Mouse (Mus musculus) c-Kit-positive CD71-positive TER-119-positive erythroid progenitor cells, embryonic 14.5 days (primary cell): Measurements from ENCODE around the gene Shld2.
"Not testable (repeated sequence)": the region's sequence is repeated elsewhere in the genome, so short reads cannot be mapped to it uniquely, and the experiment has no call there.

Experiments used
- DNase-seq: peaks from one replicate; pipeline ENCODE4 v3.0.0-alpha.2; 2013; ENCODE audit warnings: low spot score

Gene Shld2

GRCm38 (mm10) chr14:34318113-34318512, 7.8 kb upstream of the Shld2 start:
- no peak for DNase-seq

DNA sequence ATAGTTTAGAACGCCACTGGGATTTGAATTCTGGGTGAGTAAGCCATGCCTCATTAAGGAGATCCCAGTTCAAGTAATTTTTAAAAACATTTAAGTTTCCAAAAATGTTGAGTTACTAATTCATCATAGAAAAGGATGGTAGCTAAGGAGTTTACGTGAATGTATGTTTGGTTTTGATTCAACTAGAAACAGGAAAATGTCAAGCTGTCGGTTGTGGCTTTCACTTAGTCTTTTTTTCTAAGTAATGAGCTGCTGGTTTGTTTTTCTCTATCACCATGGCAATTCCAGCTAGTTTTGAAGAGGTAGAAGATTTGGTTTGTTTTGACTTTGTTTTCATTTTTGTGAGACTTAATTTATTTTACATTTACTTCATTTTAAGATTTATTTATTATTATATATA, 7.1 kb upstream of the Shld2 start:
- no peak for DNase-seq

DNA sequence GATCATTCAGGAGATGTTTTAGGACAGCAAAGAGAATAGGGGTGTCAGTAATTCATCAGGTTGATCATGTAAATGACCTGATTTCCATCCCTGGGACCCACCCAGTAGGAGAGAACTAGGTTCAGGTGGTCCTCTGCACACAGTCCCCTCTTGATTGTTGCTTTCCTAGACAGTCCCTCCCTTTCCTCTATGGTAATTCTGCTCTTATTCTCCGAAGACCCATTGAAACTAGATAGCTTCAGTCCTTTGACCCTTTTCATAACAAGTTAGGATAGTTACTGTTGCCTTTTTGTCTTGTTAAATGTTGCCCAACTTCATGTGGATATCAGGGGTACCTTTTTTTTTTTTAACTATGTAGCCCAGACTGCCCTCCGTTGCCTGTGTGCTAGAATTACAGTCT, 6.1 kb upstream of the Shld2 start:
- no peak for DNase-seq

DNA sequence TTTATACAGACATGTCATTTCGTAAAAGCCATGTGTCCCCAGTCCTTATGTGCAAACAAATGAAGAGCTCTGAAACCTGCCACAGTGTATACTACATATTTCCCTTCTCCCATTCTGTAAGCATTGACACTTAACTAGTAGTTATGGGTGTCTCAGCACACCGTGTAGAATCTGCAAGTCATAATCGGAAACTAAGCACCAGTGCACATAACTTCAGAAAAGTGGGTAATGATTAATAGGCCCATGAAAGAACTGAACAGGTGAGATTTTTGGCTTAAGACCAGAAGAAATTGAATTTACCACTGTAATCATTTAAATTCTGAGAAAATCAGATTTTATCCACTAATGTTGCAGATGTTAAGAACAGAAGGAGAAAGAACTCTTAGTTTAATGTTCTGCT, 4.5 kb upstream of the Shld2 start:
- no peak for DNase-seq

DNA sequence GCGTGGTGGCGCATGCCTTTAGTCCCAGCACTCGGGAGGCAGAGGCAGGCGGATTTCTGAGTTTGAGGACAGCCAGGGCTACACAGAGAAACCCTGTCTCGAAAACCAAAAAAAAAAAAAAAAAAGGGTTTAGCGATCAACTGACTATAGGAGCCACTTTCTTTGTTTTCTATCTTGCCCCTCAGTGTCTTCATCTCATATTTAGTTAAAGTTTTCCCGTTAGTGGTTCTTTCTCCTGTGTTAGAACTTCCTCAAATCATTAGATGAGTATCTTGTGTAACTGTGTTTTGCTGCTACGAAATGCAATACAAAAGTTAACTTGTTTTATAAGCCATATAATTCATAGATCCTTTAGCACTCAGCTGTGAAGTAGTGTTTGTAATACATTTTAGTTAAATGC, 4.1 kb upstream of the Shld2 start:
- not testable (repeated sequence) for DNase-seq

- DNase-seq = no peak
Measured at GRCm38 (mm10) chr14:34313612-34314011, 3.3 kb upstream of the Shld2 start.

GRCm38 (mm10) chr14:34312339-34313048, 2.2 kb upstream of the Shld2 start:
- no peak for DNase-seq

DNA sequence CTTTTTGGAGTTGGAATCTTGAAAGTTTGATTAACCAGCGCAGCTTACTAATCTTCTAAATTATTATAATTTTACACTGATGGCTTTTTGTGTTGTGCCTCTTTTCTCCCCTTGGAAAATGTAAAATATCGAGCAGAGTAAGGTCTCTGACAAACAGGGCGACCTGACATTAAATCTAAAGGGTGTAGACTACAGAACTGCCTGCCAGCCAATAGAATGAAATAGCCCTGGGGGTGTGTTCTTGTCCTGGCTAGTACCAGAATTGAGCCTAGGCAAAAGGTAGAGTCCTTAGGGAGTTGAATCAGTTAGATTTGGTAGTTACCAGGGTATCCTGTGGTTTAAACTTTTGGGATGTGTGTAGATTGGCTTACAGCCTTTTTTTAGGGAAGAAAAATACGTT, 1.4 kb upstream of the Shld2 start:
- DNase-seq = no peak

- DNase-seq = peak; percentile 33
Measured at GRCm38 (mm10) chr14:34311021-34311631, 833 bp upstream of the Shld2 start.

DNA sequence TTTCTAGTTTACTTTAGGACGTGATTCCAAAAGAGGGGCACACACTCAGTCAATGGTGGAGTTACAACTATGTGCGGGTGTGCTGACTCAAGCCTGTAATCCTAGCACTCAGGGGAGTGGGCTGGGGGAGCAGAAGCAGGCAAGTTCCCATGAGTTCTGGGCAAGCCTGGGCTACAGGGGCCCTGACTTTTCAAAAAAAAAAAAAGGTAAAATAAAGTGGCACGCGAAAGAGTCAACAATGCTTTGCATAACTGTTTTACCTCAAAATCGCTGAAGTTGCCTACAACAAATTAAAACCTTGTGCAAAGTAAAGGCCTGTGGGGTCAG, 423 bp downstream of the Shld2 start:
- peak; percentile 10 for DNase-seq

DNA sequence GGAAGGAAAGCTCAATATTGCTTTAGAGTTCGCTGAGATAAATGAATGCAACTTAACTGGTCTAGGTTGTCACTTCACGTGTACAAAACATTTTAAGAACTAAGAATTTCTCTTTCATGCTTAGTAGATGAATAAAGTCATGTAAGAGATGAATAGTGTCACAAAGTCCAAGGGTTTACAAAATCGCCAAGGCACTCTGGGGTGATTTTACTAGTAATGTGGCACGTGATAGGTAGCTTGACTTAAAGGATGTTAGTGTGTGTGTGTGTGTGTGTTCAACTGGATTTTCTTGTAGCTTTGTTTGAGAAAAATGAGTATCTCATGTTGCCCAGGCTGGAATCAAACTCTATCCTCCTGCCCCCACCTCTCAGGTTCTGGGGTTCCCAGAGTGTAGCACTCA, 1.0 kb downstream of the Shld2 start:
- no peak for DNase-seq

GRCm38 (mm10) chr14:34303265-34303680, 7.0 kb downstream of the Shld2 start:
- no peak for DNase-seq

DNA sequence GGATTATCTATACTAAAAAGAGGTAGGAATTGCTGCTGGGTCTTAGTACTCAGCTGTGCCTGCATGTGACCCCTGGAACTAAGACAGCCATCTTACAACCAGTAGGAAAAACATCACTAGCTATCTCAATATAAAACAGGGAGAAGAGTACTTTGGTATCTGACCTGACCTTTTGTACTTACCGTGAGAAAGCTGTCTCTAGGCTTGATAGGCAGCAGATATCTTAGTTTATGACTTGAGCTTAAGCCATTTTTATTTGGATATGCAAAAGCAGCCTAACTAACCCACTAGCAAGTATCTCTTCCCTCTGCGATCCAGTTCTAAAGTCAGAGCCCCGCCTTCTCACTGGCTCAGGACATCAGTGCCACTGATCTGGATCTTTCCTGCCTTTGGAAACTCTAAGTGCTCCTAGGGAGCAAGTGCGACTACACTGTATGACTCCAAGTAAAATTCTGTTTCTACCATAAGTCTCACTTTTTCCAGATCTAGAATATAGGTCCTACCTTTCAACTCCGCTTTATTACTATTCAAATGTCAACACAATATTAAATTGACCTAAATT, 7.5 kb downstream of the Shld2 start:
- DNase-seq = no peak

DNA sequence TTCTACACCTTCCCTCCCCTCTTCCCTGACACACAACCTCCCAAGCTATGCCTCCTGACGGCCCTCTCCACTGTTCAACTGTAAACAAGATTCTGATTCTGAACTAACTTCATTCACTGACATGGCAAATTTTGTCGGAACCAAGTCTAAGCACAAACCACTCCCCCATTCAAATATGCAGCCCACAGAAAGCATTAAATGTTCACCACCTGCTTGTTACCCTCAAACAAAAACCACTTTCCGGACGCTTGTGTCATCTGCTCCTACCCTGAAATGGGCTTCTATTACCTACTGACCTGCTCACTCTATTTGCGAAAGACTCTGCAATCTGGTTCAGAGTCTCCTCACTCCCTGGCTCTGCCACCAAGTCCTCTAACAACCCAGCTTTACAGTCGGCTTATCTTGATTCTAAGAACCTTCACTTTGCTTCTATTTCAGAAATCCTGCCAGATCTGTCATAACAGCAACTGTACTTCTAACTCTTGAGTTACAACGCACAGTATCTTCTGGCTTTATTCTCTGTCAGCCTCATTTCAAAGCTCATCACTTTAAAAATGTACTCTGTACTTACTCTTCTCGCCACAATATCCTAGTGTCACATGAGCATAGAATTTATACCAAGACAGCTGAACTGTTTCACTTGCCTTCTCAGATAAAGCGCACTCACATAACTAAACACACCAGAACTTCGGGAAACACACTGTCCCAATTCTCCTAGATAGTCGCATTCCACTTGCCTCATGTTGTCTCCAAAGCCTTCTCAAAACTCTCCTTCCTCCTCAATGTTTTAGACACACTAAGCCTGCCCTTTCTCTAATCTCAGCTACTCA, 11.2 kb downstream of the Shld2 start:
- DNase-seq = no peak

DNA sequence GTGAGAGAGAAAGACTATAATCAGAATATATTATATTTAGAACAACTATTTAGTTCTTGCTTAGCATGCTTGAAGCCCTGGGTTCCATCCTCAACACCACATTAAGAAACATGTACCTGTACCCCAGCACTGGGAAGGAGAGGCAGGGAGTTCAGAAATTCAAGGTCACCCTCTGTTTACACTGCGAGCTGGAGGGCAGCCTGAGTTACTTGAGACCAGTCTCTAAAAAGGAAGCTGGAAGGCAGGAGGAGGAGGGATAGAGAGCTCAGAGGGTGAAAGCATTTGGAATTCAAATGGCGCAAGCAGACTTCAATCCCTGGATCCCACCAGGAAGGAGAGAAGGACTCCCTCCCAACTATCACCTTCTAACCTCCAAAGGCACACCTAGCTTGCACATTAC, 12.7 kb downstream of the Shld2 start:
- DNase-seq = no peak

DNA sequence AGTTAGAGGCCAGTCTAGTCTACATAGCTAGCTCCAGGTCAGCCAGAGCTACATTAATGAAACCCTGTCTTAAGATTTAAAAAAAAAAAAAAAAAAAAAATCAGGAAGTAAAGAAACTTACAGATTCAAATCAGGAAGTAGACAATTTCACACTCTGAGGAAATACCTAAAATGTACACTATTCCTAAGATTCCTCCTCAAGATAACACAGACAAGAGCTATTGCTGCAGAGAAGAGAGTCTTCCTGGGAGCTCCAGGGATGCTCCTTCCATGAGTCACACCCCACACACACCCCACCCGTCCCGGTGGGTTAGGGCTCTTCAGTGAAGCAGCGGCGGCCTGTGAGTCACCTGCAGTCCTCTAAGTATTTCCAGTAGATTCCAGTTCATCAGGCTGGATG, 13.3 kb downstream of the Shld2 start:
- DNase-seq = no peak

GRCm38 (mm10) chr14:34296350-34296749, 13.9 kb downstream of the Shld2 start:
- DNase-seq = no peak

GRCm38 (mm10) chr14:34293641-34294040, 16.7 kb downstream of the Shld2 start:
- DNase-seq = no peak

GRCm38 (mm10) chr14:34290229-34290628, 20.1 kb downstream of the Shld2 start:
- DNase-seq = no peak

- DNase-seq = no peak
Measured at GRCm38 (mm10) chr14:34289259-34290015, 20.9 kb downstream of the Shld2 start.

- DNase-seq = no peak
Measured at GRCm38 (mm10) chr14:34288396-34288795, 21.9 kb downstream of the Shld2 start.

- no peak for DNase-seq
Measured at GRCm38 (mm10) chr14:34281736-34282269, 28.5 kb downstream of the Shld2 start.
